Mouse (Mus musculus) heart, postnatal 0 days (tissue): ENCODE data around the gene Wfikkn2.

Experiments
- CTCF ChIP-seq: IDR thresholded peaks from 2 replicates; pipeline ENCODE4 v1.5.1; 2016; ENCODE audit warnings: antibody characterized with exemption, control low read depth, low read depth
- EP300 ChIP-seq: IDR thresholded peaks from 2 replicates; pipeline ENCODE4 v1.6.1; 2016; ENCODE audit warnings: antibody characterized with exemption, low read depth

DNA sequence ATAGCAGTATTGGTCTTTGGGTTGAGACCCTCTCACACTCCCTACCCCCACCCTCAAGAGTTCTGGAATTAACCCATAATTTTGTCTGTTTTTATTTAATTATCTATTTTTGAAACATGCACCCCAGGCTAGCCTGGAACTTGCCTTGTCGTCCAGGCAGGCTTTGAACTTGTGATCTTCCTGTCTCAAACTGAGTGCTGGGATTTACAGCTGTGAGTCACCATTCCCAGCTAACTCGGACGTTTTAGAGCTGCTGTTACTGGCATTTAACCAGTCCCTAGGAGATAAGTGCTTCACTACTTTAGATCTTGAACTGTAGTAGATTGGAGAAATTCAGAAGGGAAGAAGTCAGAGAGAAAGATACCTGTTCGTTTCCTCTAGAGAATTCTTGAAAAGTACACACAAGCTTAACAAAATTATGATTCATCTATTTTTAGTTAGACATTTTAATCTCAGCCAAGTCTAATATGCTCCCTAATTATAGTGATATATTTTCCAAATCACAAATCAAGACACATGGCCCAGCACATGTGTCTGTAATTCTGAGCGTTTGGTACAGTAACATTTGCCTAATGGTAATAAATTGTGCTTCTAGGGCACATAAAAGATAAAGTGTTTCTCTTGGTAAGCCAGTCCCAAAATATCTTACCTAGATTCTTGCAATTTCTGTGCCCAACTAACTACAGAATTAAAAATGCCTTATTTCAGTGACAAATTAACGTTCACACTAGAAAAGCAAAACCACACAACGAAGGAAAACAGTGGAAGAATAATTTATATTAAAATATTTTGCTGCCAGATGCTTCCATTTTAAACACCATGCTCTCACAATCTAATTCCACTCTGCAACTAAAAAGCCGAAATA, 36.8 kb downstream of the Wfikkn2 start:
- TF ChIP-seq EP300 (no peak), CTCF (no peak)
